9 mouse cellular contexts compared by ENCODE assay signal in the genomic region with DNA sequence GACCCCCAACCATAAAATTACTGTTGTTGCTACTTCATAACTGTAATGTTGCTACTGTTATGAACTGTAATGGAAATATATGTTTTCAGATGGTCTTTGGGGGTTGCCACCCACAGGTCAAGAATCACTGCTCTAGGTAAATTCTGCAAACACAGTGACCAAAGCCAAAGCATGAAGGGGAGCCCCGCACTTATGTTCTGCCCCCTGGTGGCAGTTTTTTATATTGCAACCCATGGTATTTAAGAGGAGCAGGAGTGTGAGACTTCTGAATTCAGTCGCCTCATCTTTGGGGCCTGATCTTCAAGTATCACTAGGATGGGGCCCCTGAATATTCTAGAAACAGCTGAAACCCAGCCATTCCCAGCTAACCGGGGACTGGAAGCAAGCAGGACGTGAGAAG. TPM values are rescaled to one million over a fixed set of nuclear protein-coding genes. Genes with fewer than 3 reads are reported as not detected.
A peak's percentile ranks its signal among the peaks of the same experiment; 100 is the strongest.
DNase-seq lines count a peak whose midpoint lies in the region; ATAC-seq and TF ChIP-seq lines count a peak whose summit lies in the region.
"Had no signal": no experiment of that assay in that cellular context is flagged by ENCODE, and none has a peak within 500 bp of the region (broad histone marks: within the 10 kb centered on the region; RNA-seq: fewer than 3 reads in every experiment).

No protein-coding gene starts in this region.

- H3K4me1 ChIP-seq in cortical plate, adult 2 months (ENCODE audit: control insufficient read depth, insufficient read depth, low read length): no peaks in the 10 kb centered on the region
- H3K4me1 ChIP-seq in hindbrain, postnatal 0 days (ENCODE audit: insufficient read depth, low read length): 0 out of 2 replicates have a peak, but pooled peaks cover 4% of the 10 kb centered on the region
- peaks cover 22% of the 10 kb centered on the region for H3K4me1 ChIP-seq in liver, embryonic 13.5 days (replicated peaks)

- no peak overlapping the region for H3K4me3 ChIP-seq in cortical plate, adult 2 months (ENCODE audit: insufficient read depth, low read length)
- no peak overlapping the region for H3K4me3 ChIP-seq in hindbrain, postnatal 0 days (ENCODE audit: low read length)
- H3K4me3 ChIP-seq in liver, embryonic 13.5 days (replicated peaks): no peak overlapping the region
- H3K4me3 ChIP-seq: hindbrain, embryonic 15.5 days had no signal

- no peak overlapping the region for H3K4me2 ChIP-seq in hindbrain, postnatal 0 days (ENCODE audit: low read depth, low read length)
- H3K4me2 ChIP-seq in liver, embryonic 13.5 days: no peak overlapping the region
- H3K4me2 ChIP-seq: hindbrain, embryonic 15.5 days had no signal

- H3K36me3 ChIP-seq in hindbrain, postnatal 0 days (ENCODE audit: insufficient read depth, low read length): no peaks in the 10 kb centered on the region
- H3K36me3 ChIP-seq in liver, embryonic 13.5 days: no peaks in the 10 kb centered on the region
- H3K36me3 ChIP-seq: hindbrain, embryonic 15.5 days had no signal

- no peak for TF ChIP-seq POLR2A in cortical plate, adult 2 months (IDR thresholded peaks at IDR 0.05; ENCODE audit: extremely low read depth, insufficient read depth, low read length)

- DNase-seq in gastrocnemius, adult 18-20 months (ENCODE audit: low spot score): peak; percentile 67
- DNase-seq in gastrocnemius, postnatal 25 days: no peak
- DNase-seq in urinary bladder, postnatal 25 days (ENCODE audit: low spot score): peak; percentile 62
- DNase-seq in urinary bladder, adult 2 months (ENCODE audit: low spot score): no peak
- DNase-seq in hindbrain, postnatal 0 days (ENCODE audit: low spot score): peak; percentile 85
- peak; percentile 38 for DNase-seq in liver, embryonic 13.5 days
- peak; percentile 55 to 75 for DNase-seq in right cerebral cortex, postnatal 10 days (ENCODE audit: low spot score in 2 of 2)

- 5% methylated on average over 4 of the region's 4 CpGs for WGBS in hindbrain, postnatal 0 days
- 3% methylated on average over 4 of the region's 4 CpGs for WGBS in liver, embryonic 13.5 days (ENCODE audit: insufficient replicate concordance)

- no peak overlapping the region for H3K27ac ChIP-seq in cortical plate, adult 2 months (ENCODE audit: insufficient read depth, low read length)
- H3K27ac ChIP-seq in hindbrain, postnatal 0 days: no peak overlapping the region
- H3K27ac ChIP-seq in liver, embryonic 13.5 days: no peak overlapping the region
- H3K27ac ChIP-seq: hindbrain, embryonic 15.5 days had no signal

- ATAC-seq in hindbrain, postnatal 0 days: 0 out of 2 replicates have a peak, but pooled peaks have one; percentile 10
- no peak for ATAC-seq in liver, embryonic 13.5 days (ENCODE audit: low read depth)

- peaks cover 38% of the 10 kb centered on the region for H3K27me3 ChIP-seq in hindbrain, postnatal 0 days (ENCODE audit: insufficient read depth, low read length)
- peaks cover 61% of the 10 kb centered on the region for H3K27me3 ChIP-seq in liver, embryonic 13.5 days

- no peaks in the 10 kb centered on the region for H3K9me3 ChIP-seq in hindbrain, postnatal 0 days (ENCODE audit: low read length)
- H3K9me3 ChIP-seq in liver, embryonic 13.5 days (replicated peaks): no peaks in the 10 kb centered on the region
- H3K9me3 ChIP-seq: hindbrain, embryonic 15.5 days had no signal

- H3K9ac ChIP-seq in hindbrain, postnatal 0 days (replicated peaks; ENCODE audit: low read length): no peak overlapping the region
- no peak overlapping the region for H3K9ac ChIP-seq in liver, embryonic 13.5 days
- H3K9ac ChIP-seq: hindbrain, embryonic 15.5 days had no signal

- TF ChIP-seq CTCF in cortical plate, adult 2 months (IDR thresholded peaks at IDR 0.05; ENCODE audit: extremely low read depth, insufficient read depth, low read length): peak; percentile 51
- TF ChIP-seq CTCF in hindbrain, postnatal 0 days (IDR thresholded peaks at IDR 0.05; ENCODE audit: low read depth): peak; percentile 81

RNA-seq across cellular contexts. Expression of gene Alx3, which starts 15.4 kb away (rescaled TPM):
- total RNA-seq in gastrocnemius, adult 18-20 months (2021): not detected
- not detected for total RNA-seq in gastrocnemius, postnatal 25 days (2021)
- not detected in 2 replicates for polyA plus RNA-seq in urinary bladder, adult 2 months (2012; rRNA removed)
- 0.89 and 1.4 TPM in 2 replicates for polyA plus RNA-seq in cortical plate, adult 2 months (2012; rRNA removed)
- 0.16 TPM in 1 of 2 replicates, not detected in the other for total RNA-seq in hindbrain, postnatal 0 days (2014; rRNA removed)
- 0.45 TPM in 2 replicates for polyA plus RNA-seq in hindbrain, postnatal 0 days (2015; fragmentation: Nextera tagmentation; extraction: Ambion mirVana)
- polyA plus RNA-seq in liver, embryonic 13.5 days (2015; fragmentation: Nextera tagmentation; extraction: Ambion mirVana): 0.25 and 0.45 TPM in 2 replicates

RNA-seq across cellular contexts. Expression of gene Ubl4b, which starts 24.6 kb away (rescaled TPM):
- total RNA-seq in gastrocnemius, adult 18-20 months (2021): not detected
- total RNA-seq in gastrocnemius, postnatal 25 days (2021): not detected
- not detected in 2 replicates for polyA plus RNA-seq in urinary bladder, adult 2 months (2012; rRNA removed)
- 0.08 TPM in 1 of 2 replicates, not detected in the other for polyA plus RNA-seq in cortical plate, adult 2 months (2012; rRNA removed)
- total RNA-seq in hindbrain, postnatal 0 days (2014; rRNA removed): not detected in 2 replicates
- polyA plus RNA-seq in hindbrain, postnatal 0 days (2015; fragmentation: Nextera tagmentation; extraction: Ambion mirVana): not detected in 2 replicates
- polyA plus RNA-seq in liver, embryonic 13.5 days (2015; fragmentation: Nextera tagmentation; extraction: Ambion mirVana): not detected in 2 replicates
- polyA plus RNA-seq: hindbrain, embryonic 15.5 days had no signal

RNA-seq across cellular contexts. Expression of gene Gm10961, which starts 51.7 kb away (rescaled TPM):
- not detected for total RNA-seq in gastrocnemius, adult 18-20 months (2021)
- not detected for total RNA-seq in gastrocnemius, postnatal 25 days (2021)
- polyA plus RNA-seq in urinary bladder, adult 2 months (2012; rRNA removed): not detected in 2 replicates
- polyA plus RNA-seq in cortical plate, adult 2 months (2012; rRNA removed): not detected in 2 replicates
- not detected in 2 replicates for total RNA-seq in hindbrain, postnatal 0 days (2014; rRNA removed)
- polyA plus RNA-seq in hindbrain, postnatal 0 days (2015; fragmentation: Nextera tagmentation; extraction: Ambion mirVana): not detected in 2 replicates
- polyA plus RNA-seq in liver, embryonic 13.5 days (2015; fragmentation: Nextera tagmentation; extraction: Ambion mirVana): not detected in 2 replicates
- polyA plus RNA-seq: hindbrain, embryonic 15.5 days had no signal

RNA-seq across cellular contexts. Expression of gene Strip1, which starts 52.0 kb away (rescaled TPM):
- 10 to 100 TPM; 15.1 to 17.9 TPM for total RNA-seq in gastrocnemius, adult 18-20 months (2021)
- total RNA-seq in gastrocnemius, postnatal 25 days (2021): 10 to 100 TPM; 15.4 to 16.3 TPM
- 33.4 and 37.7 TPM in 2 replicates for polyA plus RNA-seq in urinary bladder, adult 2 months (2012; rRNA removed)
- 73.7 and 79.9 TPM in 2 replicates for polyA plus RNA-seq in cortical plate, adult 2 months (2012; rRNA removed)
- total RNA-seq in hindbrain, postnatal 0 days (2014; rRNA removed): 133 and 135 TPM in 2 replicates
- polyA plus RNA-seq in hindbrain, postnatal 0 days (2015; fragmentation: Nextera tagmentation; extraction: Ambion mirVana): 98.2 and 98.7 TPM in 2 replicates
- polyA plus RNA-seq in liver, embryonic 13.5 days (2015; fragmentation: Nextera tagmentation; extraction: Ambion mirVana): 10.4 and 10.6 TPM in 2 replicates

Comparison
In these comparisons a context has a peak if more than half of its experiments do, and no peak if none do; other contexts are left out.
1. DNase-seq: peak in gastrocnemius, adult 18-20 months (single experiment), urinary bladder, postnatal 25 days (single experiment), hindbrain, postnatal 0 days (single experiment), liver, embryonic 13.5 days (single experiment) and right cerebral cortex, postnatal 10 days (2 of 2); none in gastrocnemius, postnatal 25 days (single experiment) and urinary bladder, adult 2 months (single experiment).